Mouse (Mus musculus) brain, embryonic 14.5 days (tissue): ENCODE measurements around the gene Mog.

ENCODE experiments used
- CTCF ChIP-seq: fragments of 200-500 bp; IDR thresholded peaks from 2 replicates; pipeline ENCODE4 v1.5.1; 2012; ENCODE audit warnings: inconsistent platforms, mild to moderate bottlenecking, moderate library complexity, borderline replicate concordance; ENCODE audit not compliant: insufficient read depth, insufficient read length; ENCODE audit errors: extremely low read depth
- POLR2A ChIP-seq: fragments of 200-500 bp; IDR thresholded peaks from 2 replicates; pipeline ENCODE4 v1.6.1; 2012; ENCODE audit warnings: mild to moderate bottlenecking, inconsistent platforms, borderline replicate concordance; ENCODE audit not compliant: poor library complexity, insufficient read depth, insufficient read length, severe bottlenecking; ENCODE audit errors: extremely low read depth

DNA sequence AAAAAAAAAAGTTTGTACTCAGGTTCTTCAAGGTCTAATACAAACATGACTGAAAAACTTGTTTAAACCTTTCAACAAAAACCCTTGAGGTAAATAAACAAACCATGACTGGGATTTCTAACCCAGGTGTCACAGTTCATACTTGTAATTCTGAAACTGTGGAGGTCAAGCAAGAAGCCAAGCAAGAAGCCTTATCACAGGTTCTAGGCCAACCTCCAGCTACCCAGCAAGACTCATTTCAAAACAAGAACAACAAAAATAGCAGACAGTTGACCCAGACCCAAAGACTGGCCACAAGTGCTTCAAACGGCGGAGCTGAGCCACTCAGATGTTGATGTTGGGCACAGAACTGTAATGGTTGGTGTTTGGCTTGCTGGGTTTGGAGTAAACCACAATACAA lies 28.7 kb downstream of the Mog start:
- TF ChIP-seq CTCF (no peak), POLR2A (no peak)
